Mouse (Mus musculus) 416B (cell line): ENCODE measurements around the gene Taldo1.

Experiments used
- DNase-seq: peaks from one replicate; pipeline ENCODE4 v3.0.0; 2011; ENCODE audit warnings: low read depth

Gene Taldo1

DNA sequence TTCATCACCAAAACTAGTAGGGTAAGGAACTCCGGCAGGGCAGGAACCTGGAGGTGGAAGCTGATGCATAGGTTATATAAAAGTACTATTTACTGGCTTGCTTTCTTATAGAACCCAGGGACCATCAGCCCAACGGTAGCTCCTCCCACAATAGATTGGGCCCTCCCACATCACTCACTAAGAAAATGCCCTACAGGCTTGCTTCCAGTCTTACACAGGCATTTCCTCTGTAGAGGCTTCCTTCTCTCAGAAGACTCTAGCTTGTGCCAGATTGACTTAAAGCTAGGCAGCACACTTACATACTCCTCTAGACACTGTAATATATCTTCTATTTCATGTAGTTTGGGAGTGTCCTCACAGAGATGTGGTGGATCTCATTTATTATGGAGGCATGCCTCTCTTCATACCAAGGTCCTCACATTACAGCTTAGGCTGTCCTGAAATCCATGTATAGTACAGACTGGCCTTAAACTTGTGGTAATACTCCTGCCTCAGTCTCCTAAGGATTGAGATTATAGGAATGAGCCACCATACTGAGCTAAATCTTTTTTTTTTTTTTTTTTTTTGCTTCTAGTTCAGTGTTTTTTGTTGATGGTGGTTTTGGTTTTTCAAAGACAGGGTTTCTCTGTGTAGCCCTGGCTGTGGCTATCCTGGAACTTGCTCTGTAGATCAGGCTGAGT is 4.1 kb upstream of the Taldo1 start:
- peak; percentile 45 for DNase-seq

DNA sequence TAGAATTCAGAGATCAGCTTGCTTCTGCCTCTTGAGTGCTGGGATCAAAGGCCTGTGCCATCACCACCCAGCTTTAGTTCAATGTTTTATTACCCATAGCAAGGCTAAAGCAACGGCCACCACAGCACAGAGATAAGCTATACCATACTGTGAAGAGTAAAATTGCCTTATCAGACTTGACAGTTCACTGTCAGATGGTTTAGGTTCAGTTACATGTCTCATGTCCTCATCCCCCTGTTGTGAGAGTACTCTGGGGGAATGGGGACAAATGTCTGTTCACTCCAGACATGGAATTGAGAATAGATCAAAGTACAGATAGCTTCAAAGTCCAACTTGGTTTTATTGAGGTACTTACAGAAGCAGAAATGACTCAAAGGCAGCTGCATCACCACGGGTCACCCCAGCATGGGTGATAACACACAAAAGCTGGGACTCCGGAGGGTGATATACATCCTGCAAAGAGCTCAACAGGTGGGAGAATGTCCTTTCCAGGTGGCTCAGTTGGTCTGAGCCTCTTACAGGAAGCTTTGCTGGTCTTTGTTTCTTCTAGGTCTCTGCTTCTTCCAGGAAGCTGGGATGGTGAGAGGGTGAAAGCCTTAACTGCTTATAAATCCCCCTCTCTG is 3.4 kb upstream of the Taldo1 start:
- no peak for DNase-seq

- peak; percentile 54 for DNase-seq
Measured at GRCm38 (mm10) chr7:141390326-141391259, 1.4 kb upstream of the Taldo1 start.

DNA sequence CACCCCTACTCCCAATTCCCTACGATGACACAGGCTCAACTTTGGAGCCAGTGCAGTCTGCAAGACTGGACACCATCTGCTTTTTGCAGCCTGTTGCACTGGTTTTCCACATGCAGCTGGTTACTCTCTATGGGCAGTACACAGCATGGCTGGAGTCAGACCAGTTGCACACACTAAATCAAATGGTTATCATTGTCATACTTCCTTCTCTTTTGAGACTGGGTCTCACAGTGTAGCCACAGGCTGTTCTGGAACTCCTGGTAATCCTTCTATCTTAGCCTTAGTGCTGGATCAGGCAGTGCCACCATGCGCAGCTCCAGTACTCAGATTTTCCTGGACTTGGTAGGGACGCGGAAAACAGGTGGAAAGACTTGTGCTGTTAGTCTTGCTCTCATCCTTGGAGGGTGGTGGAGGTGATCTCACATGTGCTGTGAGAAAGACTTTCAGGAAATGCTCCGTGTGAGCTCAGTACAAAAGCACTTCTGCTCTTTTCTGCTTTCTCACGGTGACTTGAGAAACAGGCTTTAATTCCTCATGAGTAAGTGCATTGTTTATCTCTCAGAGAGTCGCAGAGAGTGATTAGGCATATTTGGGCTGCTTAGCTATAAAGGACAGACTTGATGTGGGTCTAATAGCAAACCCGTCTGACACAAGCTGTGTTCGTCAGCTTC is 688 bp downstream of the Taldo1 start:
- DNase-seq: peak; percentile 89

- DNase-seq: peak; percentile 94
Measured at GRCm38 (mm10) chr7:141394158-141394557, 2.2 kb downstream of the Taldo1 start.

GRCm38 (mm10) chr7:141394771-141395170 is 2.8 kb downstream of the Taldo1 start:
- DNase-seq: peak; percentile 87

- DNase-seq: peak; percentile 80
Measured at GRCm38 (mm10) chr7:141395348-141395747, 3.3 kb downstream of the Taldo1 start.

DNA sequence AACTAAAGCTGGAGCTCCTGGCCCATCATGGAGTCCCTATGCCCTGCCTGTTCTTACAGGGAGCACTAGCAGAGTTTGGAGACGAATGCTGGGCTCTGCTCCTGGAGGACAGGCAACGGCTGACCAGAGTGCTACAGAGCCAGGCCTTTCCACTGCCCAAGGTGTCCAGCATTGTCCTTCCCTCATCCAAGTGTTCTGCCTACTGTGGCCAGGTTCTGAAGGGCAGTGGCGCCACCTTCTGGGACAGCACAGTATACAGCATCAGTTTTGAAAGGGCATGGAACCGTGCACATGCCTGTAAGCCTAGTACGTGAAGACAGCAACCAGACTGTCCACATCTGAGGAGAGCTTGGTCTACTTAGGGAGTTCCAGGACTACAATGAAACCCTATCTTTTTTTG is 11.3 kb downstream of the Taldo1 start:
- DNase-seq: peak; percentile 81

DNA sequence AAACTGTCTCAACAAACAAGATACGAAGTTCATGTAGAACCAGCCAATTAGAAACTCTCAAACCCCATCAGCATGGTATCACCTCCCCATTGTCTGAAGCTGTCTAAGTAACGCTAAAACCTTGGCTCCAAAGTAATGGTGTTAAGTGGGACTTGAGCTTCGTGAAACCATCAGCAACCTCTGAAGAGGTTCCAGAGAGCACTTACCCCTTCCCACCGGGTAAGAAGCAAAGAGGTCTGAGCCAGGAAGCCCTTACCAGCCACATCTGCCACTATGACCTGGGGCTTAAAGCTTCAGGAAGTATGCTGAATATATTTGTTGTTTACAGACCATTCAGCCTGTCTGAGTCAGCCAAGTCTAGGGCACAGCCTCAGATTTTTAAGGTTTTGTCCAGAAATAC is 13.5 kb downstream of the Taldo1 start:
- no peak for DNase-seq

GRCm38 (mm10) chr7:141407670-141408069 is 15.7 kb downstream of the Taldo1 start:
- DNase-seq: peak; percentile 26

- peak; percentile 83 for DNase-seq
Measured at GRCm38 (mm10) chr7:141408833-141409232, 16.8 kb downstream of the Taldo1 start.

GRCm38 (mm10) chr7:141410631-141411030 is 18.6 kb downstream of the Taldo1 start:
- no peak for DNase-seq

DNA sequence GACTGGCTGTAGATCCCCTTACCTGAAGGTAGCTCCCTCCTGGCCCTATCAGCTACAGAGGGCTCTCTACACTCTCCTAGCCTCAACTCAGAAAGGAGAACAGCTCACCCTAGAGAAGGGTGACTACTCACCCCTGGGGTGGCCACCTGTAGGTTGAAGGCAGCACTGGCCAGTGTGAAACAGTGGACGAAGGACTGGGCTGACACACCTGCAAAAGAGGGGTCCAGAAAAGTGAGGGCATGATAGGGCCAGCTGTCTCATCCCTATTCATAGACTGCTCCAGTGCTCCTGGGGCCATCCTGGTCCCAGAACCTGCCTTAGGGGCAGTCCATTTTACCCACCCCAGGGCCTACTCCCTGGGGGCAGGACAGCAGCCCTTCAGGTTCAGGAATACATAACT is 19.7 kb downstream of the Taldo1 start:
- DNase-seq: no peak

DNA sequence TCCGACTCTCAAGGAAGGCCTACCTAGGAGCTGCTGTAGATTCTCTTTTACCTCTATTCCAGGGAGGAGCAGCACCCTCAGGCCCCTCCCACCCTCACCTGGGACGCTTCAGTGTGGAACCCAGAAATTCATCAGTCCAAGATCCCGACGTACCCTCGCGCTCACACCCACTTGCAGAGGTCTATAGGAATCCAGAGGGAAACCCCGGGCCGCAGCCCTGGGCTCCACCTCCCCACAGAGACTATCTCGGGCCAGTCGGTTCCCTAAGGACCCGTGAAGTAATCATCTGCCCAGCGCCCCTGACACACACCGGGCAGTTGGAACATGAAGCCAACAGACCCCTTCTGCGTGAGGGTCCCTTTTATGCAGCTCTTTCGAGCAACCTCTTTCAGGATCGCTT is 21.3 kb downstream of the Taldo1 start:
- peak; percentile 18 for DNase-seq

- DNase-seq: peak; percentile 99
Measured at GRCm38 (mm10) chr7:141413809-141414584, 22.0 kb downstream of the Taldo1 start, which contains the start of gene Gatd1. Gatd1 (minus strand) TSS chr7:141414136.

GRCm38 (mm10) chr7:141416144-141416841 is 24.3 kb downstream of the Taldo1 start:
- peak; percentile 17 for DNase-seq

- peak; percentile 33 for DNase-seq
Measured at GRCm38 (mm10) chr7:141417731-141418681, 26.0 kb downstream of the Taldo1 start.

DNA sequence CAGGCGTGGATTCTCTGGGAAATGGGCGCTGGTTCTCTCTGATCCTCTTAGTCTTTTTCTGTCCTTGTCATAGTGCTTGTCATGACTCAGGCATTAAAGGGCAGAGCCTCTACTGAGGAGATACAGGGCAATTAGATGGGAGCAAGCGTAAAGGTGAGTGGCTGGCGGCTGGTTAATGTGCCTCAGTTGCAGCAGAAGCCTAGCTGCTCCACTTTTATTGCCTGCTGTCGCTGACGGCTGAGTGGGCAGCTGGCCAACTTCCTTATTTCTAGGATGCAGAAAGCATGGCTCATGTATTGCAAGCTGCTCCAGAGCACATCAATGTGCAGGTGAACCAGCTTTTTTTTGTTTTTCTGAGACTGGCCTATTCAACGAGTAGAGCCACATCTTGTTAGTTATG is 27.0 kb downstream of the Taldo1 start:
- peak; percentile 60 for DNase-seq

GRCm38 (mm10) chr7:141420030-141420702 is 28.2 kb downstream of the Taldo1 start:
- no peak for DNase-seq
